Mouse (Mus musculus): Measurements from ENCODE around the gene Asb18.

The Asb18 gene

DNA sequence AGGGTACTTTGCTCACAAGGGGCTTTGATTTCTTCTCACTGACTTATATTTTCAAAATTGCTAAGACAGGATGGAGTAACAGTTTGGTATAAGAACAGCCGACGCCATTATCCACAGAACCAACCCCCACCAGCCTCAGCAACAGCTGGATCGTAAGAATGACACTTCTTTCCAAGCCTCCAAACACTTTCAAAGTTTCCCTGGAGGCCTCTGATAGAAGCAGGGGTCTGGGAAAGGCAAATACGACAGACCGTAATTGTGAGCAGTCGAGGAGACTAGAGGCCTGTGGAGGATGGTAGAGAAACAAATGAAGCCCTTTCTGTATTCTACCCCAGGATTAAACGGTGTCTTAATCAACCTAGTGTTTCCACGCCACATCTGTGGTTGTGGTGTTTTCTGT lies 42.6 kb downstream of the Asb18 start:
- DNase-seq (ENCODE audit: low spot score) = no peak

DNA sequence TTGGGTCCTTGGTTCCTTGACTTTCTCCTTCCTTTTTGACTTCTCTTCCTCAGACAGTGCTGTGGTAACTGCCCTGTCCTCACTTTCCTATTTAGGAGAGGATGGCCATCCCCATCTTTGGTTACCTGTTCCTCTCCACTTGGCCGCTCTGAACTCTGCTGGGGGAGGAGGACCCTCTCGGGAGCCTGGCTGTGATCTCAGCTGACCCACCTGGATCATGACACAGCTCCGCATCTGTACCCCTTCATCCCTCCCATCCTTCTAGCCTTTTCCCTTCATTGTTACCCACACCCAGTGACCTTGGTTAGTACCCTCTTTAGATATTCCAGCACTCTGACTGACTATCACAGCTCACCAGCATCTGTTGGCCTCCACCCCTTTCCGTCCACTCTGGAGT lies 44.8 kb downstream of the Asb18 start:
- no peak for DNase-seq (ENCODE audit: low spot score)

DNA sequence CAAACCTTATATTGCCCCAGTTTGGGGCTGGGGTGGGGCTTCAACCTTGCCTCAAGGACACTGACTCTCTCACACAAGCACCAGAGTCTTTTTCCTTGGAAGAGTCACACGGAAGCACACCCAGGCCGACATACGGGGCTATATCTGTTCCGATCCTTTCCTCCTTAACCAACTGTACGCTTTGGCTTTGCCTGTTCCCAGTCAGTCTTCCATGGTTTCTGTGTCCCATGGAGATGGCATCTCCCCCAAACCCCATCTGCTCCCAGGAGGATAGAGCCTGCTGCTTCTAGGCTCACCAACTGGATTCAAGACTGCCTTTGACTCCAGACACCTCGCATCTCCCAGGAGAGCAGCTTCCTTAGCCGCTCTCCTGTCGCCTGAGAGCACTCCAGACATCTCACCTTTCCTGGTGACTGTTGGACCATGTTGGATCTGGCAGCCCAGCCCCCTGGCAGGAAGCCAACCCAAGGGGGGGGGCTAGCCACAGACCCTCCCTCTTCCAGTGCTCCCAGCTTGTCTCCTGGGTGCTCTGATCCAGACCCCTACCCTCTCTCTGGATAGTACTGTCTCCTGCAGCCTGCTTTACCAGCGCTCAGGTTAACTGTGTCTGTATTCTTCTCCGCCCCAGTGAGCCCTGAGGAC lies 45.3 kb downstream of the Asb18 start:
- no peak for DNase-seq (ENCODE audit: low spot score)

DNA sequence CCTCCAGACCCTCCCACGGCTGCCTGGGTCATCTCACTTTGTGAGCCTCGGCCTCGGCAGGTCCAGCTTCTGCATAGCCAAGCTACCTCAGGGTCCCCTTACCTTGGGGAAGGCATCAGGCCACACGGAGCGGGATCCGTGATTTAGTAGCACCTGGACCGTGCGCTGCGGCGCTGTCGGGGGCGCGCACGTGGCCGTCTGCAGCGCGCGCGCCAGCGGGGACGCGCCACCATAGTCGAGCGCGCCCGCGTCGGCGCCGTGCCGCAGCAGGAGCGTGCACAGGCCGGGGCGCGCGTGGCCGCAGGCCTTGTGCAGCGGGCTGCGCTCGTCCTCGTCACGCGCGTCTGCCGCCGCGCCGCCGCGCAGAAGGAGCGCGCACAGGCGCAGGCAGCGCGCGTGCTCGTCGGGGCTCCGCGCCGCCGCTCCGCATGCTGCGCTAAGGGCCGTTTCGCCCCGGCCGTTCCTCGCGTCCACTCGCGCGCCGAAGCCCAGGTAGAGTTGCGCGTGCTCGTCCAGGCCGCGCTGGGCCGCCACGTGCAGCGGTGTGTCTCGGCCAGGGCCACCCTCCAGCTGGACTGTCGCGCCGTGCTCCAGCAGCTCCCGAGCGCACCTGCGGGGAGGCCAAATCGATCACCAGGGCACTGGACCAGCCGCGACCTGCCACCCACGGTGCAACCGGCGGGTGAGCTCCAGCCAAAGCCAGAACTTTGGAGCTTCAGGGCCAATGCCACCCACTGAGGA lies 46.2 kb downstream of the Asb18 start:
- peak; percentile 50 for DNase-seq (ENCODE audit: low spot score)

DNA sequence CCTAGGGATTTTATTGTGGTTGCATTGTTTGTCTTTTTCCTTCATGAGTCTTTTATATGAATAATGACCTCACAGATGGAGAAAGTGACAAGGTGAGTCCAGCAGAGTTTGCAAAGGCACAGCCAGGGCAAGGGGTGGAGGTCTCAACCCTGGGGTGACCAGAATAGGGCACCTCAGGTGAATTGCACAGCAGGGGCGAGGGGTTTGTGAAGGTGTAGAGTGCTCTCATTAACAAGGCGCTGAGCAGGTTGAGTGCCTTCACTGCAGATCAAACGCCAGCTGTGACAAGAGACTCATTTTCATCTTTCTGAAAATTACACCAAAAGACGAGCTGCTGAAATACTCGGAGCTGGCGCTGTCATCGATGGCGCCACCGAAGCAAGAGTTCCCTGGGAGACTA lies 46.9 kb downstream of the Asb18 start:
- peak; percentile 8 for DNase-seq (ENCODE audit: low spot score)

DNA sequence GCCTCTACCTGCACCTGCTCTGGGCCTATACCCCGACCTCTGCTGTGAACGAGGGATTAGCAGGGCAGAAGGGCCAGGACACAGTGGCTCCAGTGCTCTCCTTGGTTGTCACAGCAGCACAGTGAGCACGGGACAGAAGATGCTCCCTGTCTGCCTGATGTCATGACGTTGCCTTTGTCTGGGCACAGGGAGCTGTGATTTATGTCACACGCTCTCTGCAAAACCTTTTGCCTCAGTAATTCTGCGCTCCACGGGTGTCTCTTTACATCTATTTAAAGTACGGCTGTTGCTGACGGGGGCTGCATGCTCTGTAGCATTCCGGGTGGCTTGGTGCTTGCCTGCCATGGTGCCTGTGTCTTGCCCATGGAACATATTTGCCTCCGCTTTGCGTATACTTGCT lies 50.0 kb downstream of the Asb18 start:
- DNase-seq (ENCODE audit: low spot score) = peak; percentile 5

DNA sequence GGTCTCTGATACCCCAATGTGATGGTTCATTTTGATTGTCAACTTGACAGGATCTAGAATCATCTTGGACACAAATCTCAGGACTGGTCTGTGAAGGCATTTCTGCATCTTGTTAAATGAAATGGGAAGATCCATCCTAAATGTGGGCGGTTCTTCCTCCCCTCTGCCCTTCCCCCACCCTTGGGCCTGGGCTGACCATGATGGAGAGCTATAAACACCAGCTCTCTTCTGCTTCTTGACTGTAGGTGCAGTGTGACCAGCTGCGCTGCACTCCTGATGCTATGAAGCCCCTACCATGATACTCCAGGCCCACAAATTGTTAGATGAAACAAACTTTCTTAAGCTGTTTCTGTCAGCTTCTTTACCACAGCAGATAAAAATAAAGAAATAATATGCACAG lies 51.2 kb downstream of the Asb18 start:
- DNase-seq (ENCODE audit: low spot score) = no peak

DNA sequence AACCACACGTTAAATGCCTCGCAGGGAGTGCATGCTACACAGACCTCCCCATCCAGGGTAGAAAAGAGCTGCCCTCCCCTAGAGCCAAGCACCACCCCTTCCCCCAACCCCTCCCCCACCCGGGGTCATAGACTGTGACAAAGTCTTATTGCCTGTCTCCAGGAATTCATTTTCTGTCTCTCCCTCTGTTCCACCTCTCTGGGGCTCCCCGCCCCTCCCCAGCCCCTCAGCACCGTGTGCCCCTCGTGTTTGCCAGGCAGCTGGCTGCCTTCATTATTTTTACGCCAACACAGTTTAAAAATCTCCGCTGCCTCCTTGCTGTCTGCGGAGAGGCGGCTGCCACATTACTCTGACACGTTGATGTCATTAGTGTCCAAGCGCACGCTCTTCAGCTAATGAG lies 52.4 kb downstream of the Asb18 start:
- DNase-seq (ENCODE audit: low spot score) = peak; percentile 29

DNA sequence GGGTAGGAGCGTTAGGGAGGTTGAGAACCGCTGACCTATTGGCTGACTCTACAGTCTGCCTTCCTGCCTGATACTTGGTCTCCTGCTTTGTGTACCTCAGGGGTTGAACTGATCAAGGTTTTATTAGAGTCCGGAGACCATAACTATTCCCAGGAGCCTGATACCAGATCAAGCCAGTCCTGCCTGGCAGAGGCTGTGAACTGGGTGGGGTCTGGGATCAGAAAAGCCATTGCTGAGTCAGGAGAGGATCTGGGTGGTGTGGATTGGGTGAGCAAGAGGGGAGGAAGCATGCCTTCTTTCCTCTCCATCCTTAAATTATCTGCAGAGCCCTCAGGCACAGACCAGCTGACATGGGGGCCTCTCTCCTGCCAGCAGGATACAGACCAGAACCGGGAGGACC lies 55.1 kb downstream of the Asb18 start:
- no peak for DNase-seq (ENCODE audit: low spot score)

DNA sequence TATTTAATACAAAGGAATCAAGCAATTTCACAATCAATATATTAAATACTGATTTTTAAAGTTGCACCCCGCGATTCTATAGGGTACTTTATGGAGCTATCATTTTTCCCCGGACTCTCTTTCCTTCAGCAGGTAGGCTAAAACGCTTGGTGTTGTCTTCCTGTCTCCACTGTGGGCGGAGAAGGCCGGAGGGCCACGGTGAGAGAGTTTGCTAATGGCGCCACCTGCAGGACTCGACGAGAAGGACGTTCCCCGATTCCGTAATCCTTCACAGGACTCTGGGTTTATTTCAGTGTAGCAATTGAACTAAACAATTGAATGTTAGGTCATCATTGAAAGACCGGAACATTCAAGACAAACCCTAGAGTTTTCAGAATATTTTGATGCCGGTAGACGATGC lies 71.3 kb downstream of the Asb18 start:
- DNase-seq (ENCODE audit: low spot score) = peak; percentile 91

DNA sequence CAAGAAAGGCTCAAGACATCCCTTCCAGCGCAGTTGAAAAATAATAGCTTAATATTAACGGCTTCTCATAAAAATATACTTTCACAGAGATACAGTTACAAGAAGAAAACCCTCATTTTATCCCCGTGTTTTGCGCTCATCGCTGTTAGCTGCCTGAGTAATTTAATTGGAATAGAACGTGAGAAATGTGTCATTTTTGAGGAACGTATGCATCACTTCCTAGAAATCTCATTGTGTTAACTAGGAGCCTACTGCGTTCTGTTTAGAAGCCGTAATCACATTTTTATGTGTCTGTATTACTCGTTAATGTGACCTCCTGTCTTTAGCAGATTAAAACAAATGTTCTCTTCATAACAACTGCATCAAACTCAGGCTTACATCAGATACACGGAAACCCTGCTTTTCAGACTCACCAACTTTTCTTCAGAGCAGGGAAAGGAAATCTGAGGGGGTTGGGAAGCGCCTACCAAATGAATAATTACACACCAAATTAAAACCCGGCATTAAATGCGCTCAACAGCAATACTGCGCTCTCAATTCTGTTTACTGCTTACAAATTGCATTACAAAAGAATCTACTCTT lies 72.0 kb downstream of the Asb18 start:
- no peak for DNase-seq (ENCODE audit: low spot score)

DNA sequence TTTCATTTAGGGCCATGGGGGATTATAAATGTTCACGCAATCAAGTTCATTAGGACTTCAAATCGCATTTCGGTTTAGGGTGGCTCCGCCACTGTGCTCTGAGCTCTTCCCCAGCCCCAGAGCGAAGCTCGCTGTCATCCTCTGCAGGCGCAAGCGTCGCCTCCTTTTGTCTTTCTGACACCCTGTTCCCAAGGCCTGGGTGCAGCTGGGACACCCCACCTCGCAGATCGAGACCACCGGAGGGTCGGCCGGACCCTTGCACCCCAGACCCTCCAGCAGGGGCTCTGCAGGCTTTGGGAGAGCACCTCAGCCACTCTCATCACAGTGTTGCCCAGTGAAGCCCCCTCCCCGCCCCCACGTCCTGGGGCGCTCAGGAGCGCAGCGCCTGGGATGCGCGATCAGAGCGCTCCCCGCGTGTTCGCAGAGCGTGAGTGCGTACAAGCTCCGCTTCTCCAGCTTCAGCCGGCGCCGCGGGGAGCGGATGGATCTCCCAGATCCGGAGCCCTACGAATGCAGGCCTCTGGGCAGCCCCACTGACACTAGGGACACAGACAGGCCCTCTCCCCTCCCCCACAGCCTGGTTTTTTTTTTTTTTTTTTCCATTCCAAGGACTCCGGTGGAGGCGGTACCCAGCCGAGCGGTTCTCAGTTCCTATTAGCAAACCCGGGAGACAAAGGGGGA lies 72.6 kb downstream of the Asb18 start:
- peak; percentile 69 for DNase-seq (ENCODE audit: low spot score)

DNA sequence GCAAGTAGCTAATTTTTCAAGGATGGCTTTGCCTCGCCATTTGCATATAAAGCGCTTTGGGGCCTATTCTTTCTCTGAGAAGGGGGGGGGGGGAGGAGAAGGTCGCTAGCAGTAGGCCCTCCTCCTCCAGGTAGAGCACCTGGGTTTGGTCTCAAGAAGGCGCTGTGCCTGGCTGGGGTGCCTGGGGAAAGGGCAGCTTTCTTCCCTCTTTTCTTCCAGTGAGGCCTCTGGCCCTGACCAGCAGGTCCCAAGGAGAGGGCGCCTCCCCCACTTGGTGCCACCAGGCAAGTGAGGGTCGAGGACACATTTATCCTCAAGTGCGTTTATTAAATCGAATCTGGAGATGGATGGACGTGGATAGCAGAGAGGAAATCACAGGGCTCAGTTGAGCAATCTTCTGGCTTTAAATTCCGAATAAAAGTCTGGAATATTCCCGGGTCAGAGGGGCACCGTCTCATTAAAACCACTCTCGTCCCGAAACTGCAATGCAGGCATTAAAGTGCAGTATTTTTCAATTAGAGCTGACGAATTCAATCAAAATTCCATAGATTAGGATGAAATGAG lies 73.4 kb downstream of the Asb18 start:
- DNase-seq (ENCODE audit: low spot score) = no peak

DNA sequence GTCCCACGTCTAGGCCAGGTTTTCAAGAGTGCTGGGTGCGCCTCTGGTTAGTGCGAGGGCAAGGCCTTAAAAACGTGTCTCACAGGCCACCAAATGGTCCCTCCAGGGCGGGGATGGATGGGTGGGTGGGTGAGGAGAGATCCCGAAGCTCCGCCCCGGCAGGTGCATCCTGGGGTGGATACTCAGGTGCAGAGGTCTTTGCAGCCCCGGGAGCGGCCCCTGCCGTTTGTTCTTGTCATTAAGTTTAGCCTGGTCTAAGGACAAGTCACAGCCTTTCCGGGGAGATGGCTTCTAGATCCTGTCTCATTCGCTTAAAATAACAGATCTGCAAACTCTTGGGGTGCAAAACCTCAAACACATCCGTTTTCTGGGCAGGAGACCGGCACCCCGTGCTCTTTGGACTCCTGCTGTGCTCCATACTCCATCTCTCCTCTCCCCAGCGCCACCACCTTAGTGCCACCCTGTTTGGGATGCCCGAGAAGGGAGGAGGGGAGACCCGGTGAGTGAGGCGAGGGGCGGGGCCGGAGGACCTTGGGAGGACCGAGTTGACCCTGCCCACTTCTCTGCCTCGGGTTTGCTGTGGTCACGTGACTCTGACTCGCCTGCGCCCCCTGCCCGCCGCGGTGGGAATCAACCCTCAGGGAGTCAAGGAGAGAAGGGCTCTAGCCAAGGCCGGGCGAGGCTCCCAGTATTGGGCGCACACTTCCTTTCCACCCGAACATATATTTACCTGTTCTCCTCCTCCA lies 74.3 kb downstream of the Asb18 start:
- peak; percentile 84 for DNase-seq (ENCODE audit: low spot score)

DNA sequence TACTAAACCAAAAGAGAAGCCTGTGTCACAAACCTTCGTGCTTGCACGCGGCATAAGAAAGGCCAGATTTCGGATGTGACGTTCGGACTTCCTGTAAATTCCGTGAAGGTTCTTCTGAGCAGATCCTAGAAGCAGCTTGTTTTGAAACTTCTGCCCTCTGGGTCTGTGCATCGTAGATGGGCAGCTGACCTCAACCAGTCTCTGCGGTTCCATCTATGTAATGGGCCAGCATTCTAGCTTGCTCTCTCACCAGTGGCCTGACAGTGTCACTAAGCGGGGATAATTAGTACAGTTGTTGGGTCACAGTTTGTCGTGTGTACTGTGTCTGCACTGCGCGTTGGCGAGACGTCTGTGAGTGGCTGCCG lies 74.9 kb downstream of the Asb18 start:
- DNase-seq (ENCODE audit: low spot score) = no peak

DNA sequence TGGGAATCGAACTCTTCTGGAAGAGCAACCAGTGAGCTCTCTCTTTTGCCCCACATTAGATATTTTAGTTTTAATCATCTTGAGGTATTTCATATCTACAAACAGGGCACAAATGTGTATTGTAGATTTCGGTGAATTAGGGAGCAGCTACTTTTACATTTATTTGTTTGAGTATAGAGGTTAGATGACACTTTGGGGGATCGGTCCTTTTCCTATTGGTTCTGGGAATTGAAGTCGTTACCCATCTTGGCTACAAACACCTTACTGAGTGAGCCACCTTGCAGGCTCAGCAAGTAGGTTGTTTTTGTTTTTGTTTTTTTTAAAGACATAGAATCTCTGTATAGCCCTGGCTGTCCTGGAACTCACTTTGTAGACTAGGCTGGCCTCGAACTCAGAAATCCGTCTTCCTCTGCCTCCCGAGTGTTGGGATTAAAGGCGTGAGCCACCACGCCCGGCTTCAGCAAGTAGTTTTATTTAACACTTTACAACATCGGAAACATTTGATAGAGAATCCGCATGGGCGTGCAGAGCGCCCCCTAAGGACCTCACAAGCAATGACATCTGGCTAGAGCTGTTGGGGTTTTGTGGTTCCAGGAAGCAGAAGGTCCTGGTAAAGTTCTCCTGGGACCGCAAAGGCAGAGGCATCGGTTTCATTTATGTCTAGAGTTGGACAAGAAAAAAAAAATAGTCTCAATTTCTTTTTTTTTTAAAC lies 75.4 kb downstream of the Asb18 start:
- peak; percentile 61 for DNase-seq (ENCODE audit: low spot score)

DNA sequence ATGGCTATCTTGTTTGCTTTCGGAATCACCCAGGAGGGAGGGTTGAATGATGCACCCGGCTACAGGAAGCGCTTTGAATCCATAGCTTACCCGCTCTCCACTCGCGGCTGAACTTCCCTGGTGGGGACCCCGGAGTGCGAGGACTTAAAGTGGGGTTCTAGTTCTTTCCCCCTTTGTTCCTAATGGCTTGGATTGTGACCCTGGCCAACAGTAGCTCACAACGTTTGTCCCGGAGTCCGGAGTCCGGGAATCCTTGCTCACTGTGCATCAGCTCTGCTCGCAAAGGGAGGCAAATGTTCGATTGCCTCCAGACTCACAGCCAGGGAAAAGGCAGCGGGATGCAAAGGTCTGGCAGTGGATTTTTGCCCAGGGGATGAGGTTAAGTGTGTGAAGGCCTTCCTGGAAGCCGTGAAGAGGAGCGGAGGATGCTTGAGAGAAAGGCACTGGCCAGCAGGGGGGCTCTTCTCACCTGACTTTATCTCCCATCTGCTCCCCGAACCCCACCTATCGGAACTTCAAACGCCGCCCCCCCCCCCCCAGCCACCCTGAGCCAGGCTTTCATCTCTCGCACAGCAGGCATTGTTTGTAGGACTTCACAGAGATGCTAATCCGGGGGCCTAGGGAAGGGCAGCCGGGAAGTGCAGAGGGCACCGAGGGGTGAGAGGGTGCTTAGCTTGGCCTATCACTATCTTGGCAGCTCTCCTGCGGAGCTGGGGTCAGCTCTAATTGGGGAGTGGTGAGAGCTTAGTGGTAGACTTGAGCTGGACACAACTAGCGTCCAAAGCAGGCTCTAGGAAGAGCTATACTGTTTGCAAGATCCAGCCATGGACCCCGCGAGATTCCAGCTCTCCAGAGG lies 78.7 kb downstream of the Asb18 start:
- no peak for DNase-seq (ENCODE audit: low spot score)

DNA sequence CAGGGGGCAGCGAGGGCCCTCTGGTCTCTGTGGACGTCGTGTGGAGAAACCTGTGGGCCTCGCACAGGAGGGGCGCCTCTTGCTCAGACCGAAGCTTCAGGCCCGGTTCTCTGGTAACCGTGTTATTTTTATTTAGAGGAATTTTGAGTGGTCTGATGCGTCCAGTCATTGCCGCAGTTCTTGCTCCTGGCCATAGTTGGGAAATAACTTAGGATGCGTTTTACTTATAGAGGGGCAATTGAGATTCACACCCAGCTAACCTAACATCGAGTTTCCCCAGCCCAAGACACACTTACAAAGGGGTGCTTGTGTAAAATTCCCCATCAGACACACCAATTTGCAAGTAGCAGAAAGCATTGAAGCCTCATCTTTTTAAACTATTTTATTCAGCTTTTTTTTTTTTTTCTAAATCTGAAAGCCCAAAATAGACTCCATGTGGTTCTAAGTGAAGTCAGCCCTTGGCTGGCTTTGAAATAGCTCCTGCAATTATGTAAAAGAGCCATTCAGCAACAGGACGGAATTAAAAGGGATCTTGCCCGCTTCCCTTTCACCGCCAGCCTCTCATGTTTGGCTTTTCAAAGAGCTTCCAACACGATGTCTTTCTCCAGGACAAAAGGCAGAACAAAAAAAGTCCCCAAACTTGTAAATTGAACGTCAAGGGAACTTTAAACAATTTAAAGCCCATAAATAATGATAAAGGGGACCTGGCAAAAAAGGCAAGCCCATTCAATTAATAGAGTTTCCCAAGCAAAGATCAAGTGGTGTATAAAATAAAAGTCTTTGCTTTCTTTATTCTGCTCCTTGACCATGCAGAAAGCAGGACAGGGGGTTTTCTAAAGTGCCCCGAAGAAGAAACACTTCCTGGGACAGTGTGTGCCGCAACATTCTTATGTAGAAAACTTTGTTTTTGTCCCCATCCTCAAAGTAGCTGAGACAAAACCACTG lies 79.9 kb downstream of the Asb18 start:
- DNase-seq (ENCODE audit: low spot score) = no peak

DNA sequence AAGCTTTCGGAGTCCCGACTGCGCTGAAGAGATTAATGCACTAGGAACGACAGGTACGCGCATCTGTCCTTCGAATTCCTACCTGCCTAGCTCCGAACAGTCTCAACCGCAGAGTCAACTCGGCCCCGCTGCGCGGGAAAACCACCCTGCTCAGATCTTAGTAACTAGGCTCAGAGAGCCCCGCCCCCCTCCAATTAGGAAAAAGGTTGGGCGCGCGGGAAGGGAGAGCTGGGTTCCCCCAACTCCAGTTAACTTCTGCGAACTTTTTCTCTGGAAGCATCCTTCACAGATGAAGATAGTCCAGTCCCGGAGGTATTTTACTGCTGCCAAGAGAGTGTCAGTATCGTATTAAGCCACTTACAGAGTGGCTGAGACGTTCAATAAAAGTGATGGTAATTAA lies 80.7 kb downstream of the Asb18 start:
- DNase-seq (ENCODE audit: low spot score) = no peak
